Mouse (Mus musculus) limb, embryonic 11.5 days (tissue): Measurements from ENCODE around the gene Tob1. TPM values are rescaled to one million over a fixed set of nuclear protein-coding genes. Genes with fewer than 3 reads are reported as not detected.

Experiments
- ATAC-seq: fragments of 200-750 bp; cut with Nextera tagmentation; 2 replicates; pipeline ENCODE4 v1.8.0; 2017; ENCODE audit warnings: low read depth; ENCODE audit not compliant: insufficient number of reproducible peaks, low FRiP score, low TSS enrichment
- DNase-seq: peaks from one replicate; pipeline ENCODE4 v3.0.0-alpha.2; 2015; ENCODE audit warnings: low spot score
- H3K27ac ChIP-seq: fragments of 300-500 bp; sonication (generic); replicated peaks from 2 replicates; pipeline ENCODE4 v1.5.1; 2014; ENCODE audit warnings: low read depth, mild to moderate bottlenecking, low read length
- H3K27me3 ChIP-seq: fragments of 300-500 bp; sonication (generic); 2 replicates; pipeline ENCODE4 v1.6.1; 2014; ENCODE audit warnings: mild to moderate bottlenecking, low read length, mixed read lengths; ENCODE audit not compliant: control insufficient read depth, insufficient read depth
- H3K36me3 ChIP-seq: fragments of 300-500 bp; sonication (generic); 2 replicates; pipeline ENCODE4 v1.6.1; 2014; ENCODE audit warnings: mild to moderate bottlenecking, low read length, moderate library complexity, mixed read lengths; ENCODE audit not compliant: control insufficient read depth, insufficient read depth
- H3K4me1 ChIP-seq: fragments of 300-500 bp; sonication (generic); 2 replicates; pipeline ENCODE4 v1.6.1; 2014; ENCODE audit warnings: low read length, mixed read lengths; ENCODE audit not compliant: control insufficient read depth, insufficient read depth
- H3K4me2 ChIP-seq: fragments of 300-500 bp; sonication (generic); 2 replicates; pipeline ENCODE4 v1.6.1; 2014; ENCODE audit warnings: low read depth, mild to moderate bottlenecking, moderate library complexity; ENCODE audit not compliant: severe bottlenecking
- H3K4me3 ChIP-seq: fragments of 300-500 bp; sonication (generic); 2 replicates; pipeline ENCODE4 v1.5.1; 2014; ENCODE audit warnings: low read depth, low read length
- H3K9ac ChIP-seq: fragments of 300-500 bp; sonication (generic); 2 replicates; pipeline ENCODE4 v1.6.1; 2014; ENCODE audit warnings: mild to moderate bottlenecking, low read length
- H3K9me3 ChIP-seq: fragments of 300-500 bp; sonication (generic); 2 replicates; pipeline ENCODE4 v1.6.1; 2016; ENCODE audit warnings: low read length; ENCODE audit not compliant: control insufficient read depth
- WGBS: fragments of 180-500 bp; shearing (Covaris S2); extraction: QIAGEN DNeasy Blood & Tissue Kit; methylation state at CpG from one replicate; pipeline ENCODE4 v1.1.7; 2014; 5-methylcytosine and 5-hydroxymethylcytosine counted together
- polyA plus RNA-seq: library from polyadenylated mRNA; unstranded; fragments of >200 nt; fragmentation: Nextera tagmentation; extraction: Ambion mirVana; gene quantifications from 2 replicates; pipeline ENCODE4 v1.2.1, GENCODE M21; 2014

Tob1 gene
- polyA plus RNA-seq, 1 experiment from 2014 or later: 31.8 TPM

- H3K9ac ChIP-seq: no peak overlapping the region
- no peak overlapping the region for H3K27ac ChIP-seq
- H3K4me3 ChIP-seq: no peak overlapping the region
- ATAC-seq (no peak), DNase-seq (no peak)
- no peaks in the 10 kb centered on the region for H3K9me3 ChIP-seq
- H3K27me3 ChIP-seq: 0 out of 2 replicates have a peak, but pooled peaks cover 2% of the 10 kb centered on the region
- 73% methylated on average over 3 of the region's 3 CpGs for WGBS
- no peaks in the 10 kb centered on the region for H3K4me1 ChIP-seq
- H3K36me3 ChIP-seq: no peaks in the 10 kb centered on the region
- no peak overlapping the region for H3K4me2 ChIP-seq
Observed at GRCm38 (mm10) chr11:94203066-94203465, 8.2 kb upstream of the Tob1 start.

- DNase-seq (no peak), ATAC-seq (no peak)
- Histone ChIP-seq H3K4me1 (no peaks in the 10 kb centered on the region), H3K27ac (no peak overlapping the region), H3K36me3 (no peaks in the 10 kb centered on the region), H3K9ac (no peak overlapping the region), H3K9me3 (no peaks in the 10 kb centered on the region), H3K27me3 (0 out of 2 replicates have a peak, but pooled peaks cover 2% of the 10 kb centered on the region), H3K4me2 (no peak overlapping the region), H3K4me3 (no peak overlapping the region)
- 83% methylated on average over 10 of the region's 10 CpGs for WGBS
Observed at GRCm38 (mm10) chr11:94206398-94207114, 4.7 kb upstream of the Tob1 start.

GRCm38 (mm10) chr11:94208811-94209675 lies 2.2 kb upstream of the Tob1 start:
- 43% methylated on average over 8 of the region's 8 CpGs for WGBS

GRCm38 (mm10) chr11:94209695-94210131 lies 1.5 kb upstream of the Tob1 start:
- H3K9me3 ChIP-seq: no peaks in the 10 kb centered on the region
- H3K4me1 ChIP-seq: peaks cover 10% of the 10 kb centered on the region; the same call in 1 of the 2 replicates
- H3K36me3 ChIP-seq: peaks cover 7% of the 10 kb centered on the region
- ATAC-seq (no peak), DNase-seq (no peak)
- H3K27ac ChIP-seq: peak overlapping the region; percentile 84; the same call in 1 of the 2 replicates
- H3K27me3 ChIP-seq: 0 out of 2 replicates have a peak, but pooled peaks cover 2% of the 10 kb centered on the region
- 2% methylated on average over 14 of the region's 14 CpGs for WGBS
- H3K4me2 ChIP-seq: peak overlapping the region; percentile 64
- peak overlapping the region; percentile 95 for H3K4me3 ChIP-seq
- peak overlapping the region; percentile 70 for H3K9ac ChIP-seq

More at GRCm38 (mm10) chr11:94208811-94209675, 2.2 kb upstream of the Tob1 start:
- H3K36me3 ChIP-seq: peaks cover 2% of the 10 kb centered on the region; the same call in 1 of the 2 replicates
- H3K4me1 ChIP-seq: peaks cover 5% of the 10 kb centered on the region; the same call in 1 of the 2 replicates
- H3K27ac ChIP-seq: peak overlapping the region; percentile 84; the same call in 1 of the 2 replicates
- ATAC-seq (no peak), DNase-seq (no peak)
- no peaks in the 10 kb centered on the region for H3K9me3 ChIP-seq
- H3K4me2 ChIP-seq: no peak overlapping the region
- no peak overlapping the region; the same call in 1 of the 2 replicates for H3K4me3 ChIP-seq
- 0 out of 2 replicates have a peak, but pooled peaks cover 2% of the 10 kb centered on the region for H3K27me3 ChIP-seq
- no peak overlapping the region for H3K9ac ChIP-seq

- Histone ChIP-seq H3K27ac (peak overlapping the region; percentile 94), H3K9me3 (no peaks in the 10 kb centered on the region), H3K4me1 (peaks cover 10% of the 10 kb centered on the region; the same call in 1 of the 2 replicates), H3K9ac (peak overlapping the region; percentile 58), H3K4me2 (peak overlapping the region; percentile 97), H3K36me3 (peaks cover 7% of the 10 kb centered on the region), H3K27me3 (0 out of 2 replicates have a peak, but pooled peaks cover 2% of the 10 kb centered on the region), H3K4me3 (peak overlapping the region; percentile 95)
- peak; percentile 89 for DNase-seq
- ATAC-seq: peak; percentile 78
- WGBS: under 1% methylated on average over 48 of the region's 56 CpGs
Observed at GRCm38 (mm10) chr11:94210191-94211086, 815 bp upstream of the Tob1 start.

GRCm38 (mm10) chr11:94211651-94212488 lies 616 bp downstream of the Tob1 start:
- Histone ChIP-seq H3K36me3 (peaks cover 7% of the 10 kb centered on the region), H3K27me3 (no peaks in the 10 kb centered on the region), H3K9ac (peak overlapping the region; percentile 93), H3K9me3 (no peaks in the 10 kb centered on the region), H3K27ac (peak overlapping the region; percentile 99), H3K4me1 (peaks cover 12% of the 10 kb centered on the region; the same call in 1 of the 2 replicates), H3K4me3 (peak overlapping the region; percentile 95), H3K4me2 (peak overlapping the region; percentile 75)
- WGBS: 0% methylated on average over 36 of the region's 61 CpGs
- peak; percentile 36 for ATAC-seq
- DNase-seq: peak; percentile 86

- peak overlapping the region; percentile 75 for H3K9ac ChIP-seq
- H3K9me3 ChIP-seq: no peaks in the 10 kb centered on the region
- H3K4me2 ChIP-seq: peak overlapping the region; percentile 75
- H3K4me3 ChIP-seq: peak overlapping the region; percentile 95
- ATAC-seq (no peak), DNase-seq (no peak)
- H3K27ac ChIP-seq: peak overlapping the region; percentile 99
- 0% methylated on average over 7 of the region's 7 CpGs for WGBS
- peaks cover 7% of the 10 kb centered on the region for H3K36me3 ChIP-seq
- H3K27me3 ChIP-seq: no peaks in the 10 kb centered on the region
- H3K4me1 ChIP-seq: peaks cover 12% of the 10 kb centered on the region; the same call in 1 of the 2 replicates
Observed at GRCm38 (mm10) chr11:94212489-94212836, 1.2 kb downstream of the Tob1 start.
